Mouse (Mus musculus) NIH3T3 (cell line): ENCODE data around the gene Cdk17.
"Not testable (repeated sequence)": the region's sequence is repeated elsewhere in the genome, so short reads cannot be mapped to it uniquely, and the experiment has no call there.

Experiments
- DNase-seq: peaks from one replicate; pipeline ENCODE4 v3.0.0-alpha.2; 2012; ENCODE audit warnings: low read depth

Gene Cdk17

DNA sequence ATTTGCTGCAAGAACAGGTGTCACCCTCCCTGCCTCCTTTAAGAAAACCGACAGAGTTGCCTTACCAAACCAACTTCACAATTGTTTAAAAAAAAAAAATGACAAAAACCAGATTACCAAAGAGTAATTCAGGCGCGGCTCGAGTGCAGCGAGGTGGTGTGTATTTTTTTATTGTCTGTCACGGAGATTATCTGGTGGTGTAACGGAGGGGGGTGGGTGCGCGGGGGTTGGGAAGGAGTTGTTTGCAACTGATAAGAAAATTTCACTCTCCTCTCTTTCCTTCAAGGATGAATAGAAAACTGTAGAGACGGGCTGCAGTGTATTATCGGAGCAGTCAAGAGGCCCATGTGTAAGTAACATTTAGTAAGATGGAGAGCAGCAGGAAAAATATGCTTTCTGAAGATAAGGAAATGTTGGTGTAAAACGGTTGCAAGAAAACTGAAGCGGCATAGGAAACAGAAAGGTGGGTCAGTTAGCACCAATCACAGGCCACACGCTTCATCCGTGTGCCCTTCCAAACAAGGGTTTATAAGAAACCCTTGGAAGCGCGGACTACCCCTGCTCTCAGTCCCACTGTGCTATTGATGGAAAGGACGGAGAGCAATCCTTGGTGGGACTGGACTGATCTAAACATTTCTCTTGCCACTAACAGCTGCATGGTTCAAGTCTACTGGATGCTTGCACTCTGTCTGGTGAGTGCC, 17.2 kb upstream of the Cdk17 start:
- no peak for DNase-seq

DNA sequence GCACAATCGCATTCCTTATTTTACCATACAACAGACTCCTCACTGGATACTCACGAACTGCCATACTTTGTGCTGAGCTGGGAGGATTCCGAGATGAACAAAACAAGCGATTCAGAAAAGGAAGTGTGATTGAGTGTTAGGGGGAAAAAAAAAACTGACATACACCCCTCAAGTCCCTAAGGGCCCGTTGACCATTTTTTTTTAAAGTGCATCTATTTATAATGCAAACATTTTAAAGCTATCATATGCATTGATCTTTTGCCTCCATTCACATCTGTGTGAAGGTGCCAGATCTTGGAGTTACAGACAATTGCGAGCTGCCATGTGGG, 16.7 kb upstream of the Cdk17 start:
- no peak for DNase-seq

DNA sequence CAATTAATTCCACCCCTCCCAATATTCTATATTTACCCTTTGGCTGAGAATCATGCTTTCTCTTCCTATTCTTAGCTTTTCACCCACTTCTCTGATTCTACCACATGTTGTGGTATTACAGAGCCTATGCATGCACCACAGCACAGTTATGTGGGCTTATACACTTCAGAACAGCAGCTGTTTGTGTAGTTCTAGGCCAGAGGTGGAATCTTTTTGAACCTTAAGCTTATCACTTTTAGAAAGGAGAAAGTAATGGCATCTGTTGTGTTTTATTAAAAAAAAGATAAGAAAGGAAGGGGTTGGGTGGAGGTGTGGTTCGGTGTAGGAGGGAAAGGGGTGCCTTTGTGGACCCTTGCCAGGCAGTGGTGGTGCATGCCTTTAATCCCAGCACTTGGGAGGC, 16.1 kb upstream of the Cdk17 start:
- no peak for DNase-seq

DNA sequence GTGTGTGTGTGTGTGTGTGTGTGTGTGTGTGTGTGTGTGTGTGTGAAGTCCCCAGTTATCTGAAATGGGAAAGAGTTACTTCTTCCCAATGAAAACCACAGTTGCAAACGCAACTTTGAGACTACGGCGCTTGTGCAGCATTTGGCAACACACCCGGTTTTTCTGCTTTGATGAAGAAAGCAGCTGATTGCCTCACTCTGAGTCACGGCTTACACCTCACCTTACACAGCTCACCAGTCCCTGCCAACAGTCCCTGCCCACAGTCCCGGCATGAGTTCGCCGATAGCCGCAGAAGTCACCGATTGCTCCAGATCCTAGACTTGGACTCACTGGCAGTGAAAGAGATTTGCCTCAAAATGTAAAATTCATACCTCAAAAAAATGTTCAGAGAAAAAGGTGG, 15.6 kb upstream of the Cdk17 start:
- DNase-seq = peak; percentile 91

DNA sequence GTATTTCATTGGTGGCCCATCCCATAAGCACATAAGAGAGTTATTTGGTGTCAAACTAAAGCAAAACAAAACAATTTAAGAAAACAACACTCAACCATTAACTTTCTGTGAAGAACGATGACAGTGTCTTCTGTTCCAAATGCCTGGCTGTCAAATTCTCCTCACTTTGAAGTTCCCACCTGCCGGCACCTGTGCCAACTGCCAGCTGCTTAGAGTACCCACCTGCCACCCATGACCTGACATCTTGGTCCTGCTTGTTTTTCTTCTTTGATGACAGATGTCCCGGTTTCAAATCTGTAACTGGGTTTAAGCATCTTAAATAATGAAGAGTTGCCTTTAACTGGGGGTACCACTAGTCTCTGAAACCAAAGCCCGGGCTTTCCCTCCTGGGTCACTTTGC, 14.1 kb upstream of the Cdk17 start:
- DNase-seq = no peak

DNA sequence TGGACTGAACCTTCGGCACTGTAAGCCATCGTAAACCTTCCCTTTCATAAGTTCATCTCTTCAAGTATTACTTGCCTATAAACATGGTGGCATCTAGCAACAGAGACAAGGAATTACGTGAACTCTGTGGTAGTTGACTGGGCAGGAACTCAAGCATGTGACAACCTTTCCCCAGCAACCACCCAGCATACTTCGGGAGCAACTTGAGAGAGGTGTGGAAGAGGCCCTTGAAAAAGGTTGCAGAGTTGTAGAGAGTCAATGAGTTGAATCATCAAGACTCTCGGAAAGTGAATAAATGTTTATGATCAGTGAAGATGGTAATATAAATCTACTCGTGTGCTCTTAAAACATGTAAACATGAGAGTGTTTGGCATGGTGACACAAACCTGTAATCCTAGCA, 13.0 kb upstream of the Cdk17 start:
- DNase-seq = no peak

DNA sequence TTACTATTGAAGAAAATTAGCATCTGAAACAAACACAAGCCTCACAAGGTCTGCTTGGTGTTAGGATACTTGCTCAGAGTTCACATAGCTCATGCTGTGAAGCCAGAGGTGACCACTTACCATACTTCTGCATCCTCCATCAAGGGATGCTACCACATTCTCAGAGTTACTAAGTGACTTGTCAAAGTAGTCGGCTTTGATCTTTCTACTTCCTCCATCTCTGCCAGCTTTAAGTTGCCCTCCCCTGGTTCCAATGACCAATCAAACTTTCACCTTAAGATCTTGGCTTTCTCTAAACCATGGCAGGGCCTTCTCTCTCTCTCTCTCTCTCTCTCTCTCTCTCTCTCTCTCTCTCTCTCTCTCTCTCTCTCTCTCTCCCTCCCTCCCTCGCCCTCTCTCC, 11.1 kb upstream of the Cdk17 start:
- DNase-seq = no peak

DNA sequence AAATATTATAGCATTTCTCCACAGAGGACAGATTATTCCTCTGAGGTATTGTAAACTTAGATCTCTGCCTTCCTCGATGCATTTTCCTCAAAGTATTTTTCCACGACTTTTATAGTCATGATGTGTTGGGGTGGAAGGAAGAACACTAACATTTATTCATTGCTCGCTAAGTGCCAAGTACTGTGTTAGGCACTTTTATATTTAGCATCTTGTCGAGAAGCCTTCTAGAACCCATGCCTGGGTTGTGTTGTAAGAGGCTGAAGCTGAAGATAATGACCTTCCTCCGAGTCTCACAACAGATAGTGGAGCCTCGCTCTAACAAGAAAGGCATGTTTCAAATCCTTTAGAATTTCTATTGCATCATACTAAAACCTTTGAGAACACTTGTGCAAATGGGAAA, 8.9 kb upstream of the Cdk17 start:
- peak; percentile 47 for DNase-seq

DNA sequence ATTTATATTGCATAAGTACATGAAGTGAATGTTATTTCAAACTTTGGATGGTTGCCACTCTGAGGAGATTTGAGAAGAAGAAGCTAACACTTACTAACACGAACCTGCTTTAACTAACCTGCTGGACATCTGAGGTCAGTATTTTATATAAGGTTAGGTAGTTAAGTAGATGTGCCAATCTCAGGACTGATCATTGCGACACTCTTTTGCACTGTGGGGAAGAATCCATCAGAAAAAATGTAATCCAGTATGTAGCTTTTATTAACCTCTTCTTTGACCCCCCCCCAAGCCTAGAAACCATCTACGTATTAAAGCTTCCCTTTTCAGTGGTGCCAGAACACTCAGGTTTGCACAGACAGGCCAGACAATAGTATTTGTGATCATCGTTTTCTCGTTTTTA, 8.0 kb upstream of the Cdk17 start:
- DNase-seq = no peak

DNA sequence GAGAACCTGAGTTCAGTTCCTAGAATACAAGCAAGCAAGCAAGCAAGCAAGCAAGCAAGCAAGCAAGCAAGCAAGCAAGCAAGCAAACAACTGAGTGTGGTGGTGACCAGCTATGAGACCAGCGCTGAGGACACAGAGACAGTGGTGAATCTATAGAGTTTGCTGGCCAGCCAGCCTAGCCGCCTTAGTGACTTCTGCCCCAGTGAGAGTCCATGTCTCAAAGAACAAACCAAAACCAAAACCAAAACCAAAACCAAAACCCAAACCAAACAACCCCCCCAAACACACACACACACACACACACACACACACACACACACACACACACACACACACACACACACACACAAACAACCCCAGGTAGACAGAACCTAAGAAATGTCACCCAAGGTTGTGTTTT, 7.3 kb upstream of the Cdk17 start:
- not testable (repeated sequence) for DNase-seq

DNA sequence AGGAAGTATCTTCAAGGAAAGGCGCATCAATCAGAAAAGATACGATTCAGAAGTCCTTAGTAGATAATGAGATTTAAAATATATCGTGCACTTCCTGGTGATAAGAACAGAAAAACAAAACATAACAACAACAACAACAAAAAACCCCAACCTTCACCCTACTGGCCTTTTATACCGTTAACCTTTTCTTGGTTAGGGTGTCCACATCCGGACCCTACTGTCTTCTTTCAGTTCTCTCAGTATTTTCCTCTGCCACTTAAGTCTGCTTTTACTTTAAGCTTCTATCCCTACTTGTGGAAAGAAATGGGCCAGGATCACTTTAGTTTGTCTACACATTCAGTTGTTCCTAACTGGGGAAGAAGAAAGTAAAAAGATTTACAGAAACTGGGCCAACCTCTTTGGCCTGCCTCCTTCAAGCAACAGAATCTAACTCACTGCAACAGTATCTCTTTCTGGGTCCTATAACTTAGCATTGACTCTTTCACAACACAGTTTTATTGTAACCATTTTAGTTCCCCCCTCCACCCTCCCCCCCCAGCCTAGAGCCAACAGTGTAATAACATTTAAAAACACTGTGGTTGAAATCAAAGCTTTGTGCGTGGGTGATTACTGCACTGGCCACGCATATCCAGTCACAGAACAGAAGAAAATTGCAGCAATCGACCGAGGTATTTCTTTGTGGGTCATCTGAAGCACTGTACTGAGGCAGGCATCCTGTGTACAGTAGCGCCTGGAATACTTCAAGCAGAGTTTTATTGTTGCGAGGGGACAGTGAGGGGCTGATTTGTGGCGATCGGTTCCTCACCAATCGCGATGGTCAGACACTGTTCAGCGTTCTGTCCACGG, 801 bp upstream of the Cdk17 start:
- no peak for DNase-seq

DNA sequence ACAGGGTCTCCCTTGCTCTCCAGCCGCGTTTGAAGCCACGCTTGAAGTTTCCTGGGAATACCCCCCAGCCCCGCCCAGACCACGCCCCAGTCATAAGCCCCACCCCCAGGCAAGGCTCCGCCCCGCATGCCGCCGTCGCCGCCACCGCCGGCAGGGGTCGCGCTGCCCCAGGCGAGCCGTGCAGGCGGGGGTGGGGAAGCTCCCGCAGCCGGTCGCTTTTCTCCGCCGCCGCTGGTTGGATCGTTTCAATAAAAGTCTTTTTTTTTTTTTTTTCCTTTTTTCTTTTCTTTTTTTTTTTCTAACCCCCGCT, 223 bp upstream of the Cdk17 start:
- peak; percentile 96 for DNase-seq

DNA sequence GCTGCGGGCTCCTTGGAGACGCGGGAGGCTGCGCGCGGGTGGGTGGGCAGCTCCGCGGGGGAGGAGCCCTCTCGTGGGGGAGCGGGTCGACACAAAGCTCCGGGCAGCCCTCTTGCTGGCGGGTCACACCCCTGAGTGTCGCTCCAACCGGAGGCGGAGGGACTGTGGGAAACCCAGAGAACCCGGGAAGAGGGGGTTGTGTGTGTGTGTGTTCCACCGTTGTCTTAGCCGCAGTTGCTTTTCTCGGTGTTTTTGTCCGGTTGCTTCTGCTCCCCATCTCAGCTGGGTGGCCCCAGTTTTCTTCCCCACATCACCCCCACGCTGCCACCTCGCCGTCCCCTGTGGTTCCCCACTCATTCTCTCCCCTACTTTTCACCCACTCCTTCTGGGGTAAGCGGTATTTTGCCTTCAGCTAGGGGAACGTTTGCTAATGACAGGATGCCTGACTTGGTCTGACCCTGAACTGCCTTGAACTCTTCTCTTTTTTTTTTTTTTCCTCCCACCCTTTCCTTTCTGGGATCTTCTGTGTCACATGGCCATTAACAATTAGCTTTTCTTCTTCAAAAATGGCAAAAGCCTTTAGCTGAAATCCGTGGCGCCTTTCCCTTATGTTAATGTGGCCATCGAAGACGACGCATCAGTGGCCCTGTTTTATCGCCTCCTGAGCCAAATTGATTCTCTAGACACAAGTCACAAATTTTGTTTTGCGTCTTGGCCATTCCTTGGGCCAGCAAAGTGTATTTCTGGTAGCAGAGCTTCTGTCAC, 1.0 kb downstream of the Cdk17 start:
- peak; percentile 60 for DNase-seq

DNA sequence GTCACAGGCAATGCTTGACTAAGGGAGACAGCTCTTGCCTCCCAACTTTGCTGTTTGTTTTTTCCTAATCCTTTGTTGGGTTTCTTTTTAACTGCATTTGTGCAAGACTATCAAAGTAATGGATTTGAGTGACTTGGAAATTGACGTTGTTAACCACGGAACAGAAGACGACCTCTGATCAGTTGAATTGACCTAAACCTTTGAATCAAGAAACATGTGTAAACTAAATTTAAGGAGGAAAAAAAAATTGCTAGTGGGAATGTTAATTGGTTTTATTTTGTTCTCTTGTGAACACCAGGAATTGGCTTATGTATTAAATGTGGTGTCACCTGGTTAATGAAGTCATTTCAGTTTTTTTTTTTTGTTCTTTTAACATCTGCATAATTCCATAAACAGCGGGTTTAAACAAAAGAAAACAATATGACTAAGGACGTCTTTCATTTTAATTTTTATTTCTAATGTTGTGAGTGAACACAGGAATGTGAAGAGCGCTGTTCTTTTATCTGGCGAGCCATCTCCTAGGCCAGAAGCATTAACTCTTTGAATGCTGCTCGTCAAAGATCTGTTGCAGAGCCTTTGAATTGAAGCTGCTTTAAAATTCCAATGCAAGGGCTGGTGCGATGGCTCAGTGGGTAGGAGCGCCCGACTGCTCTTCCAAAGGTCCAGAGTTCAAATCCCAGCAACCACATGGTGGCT, 1.7 kb downstream of the Cdk17 start:
- no peak for DNase-seq

DNA sequence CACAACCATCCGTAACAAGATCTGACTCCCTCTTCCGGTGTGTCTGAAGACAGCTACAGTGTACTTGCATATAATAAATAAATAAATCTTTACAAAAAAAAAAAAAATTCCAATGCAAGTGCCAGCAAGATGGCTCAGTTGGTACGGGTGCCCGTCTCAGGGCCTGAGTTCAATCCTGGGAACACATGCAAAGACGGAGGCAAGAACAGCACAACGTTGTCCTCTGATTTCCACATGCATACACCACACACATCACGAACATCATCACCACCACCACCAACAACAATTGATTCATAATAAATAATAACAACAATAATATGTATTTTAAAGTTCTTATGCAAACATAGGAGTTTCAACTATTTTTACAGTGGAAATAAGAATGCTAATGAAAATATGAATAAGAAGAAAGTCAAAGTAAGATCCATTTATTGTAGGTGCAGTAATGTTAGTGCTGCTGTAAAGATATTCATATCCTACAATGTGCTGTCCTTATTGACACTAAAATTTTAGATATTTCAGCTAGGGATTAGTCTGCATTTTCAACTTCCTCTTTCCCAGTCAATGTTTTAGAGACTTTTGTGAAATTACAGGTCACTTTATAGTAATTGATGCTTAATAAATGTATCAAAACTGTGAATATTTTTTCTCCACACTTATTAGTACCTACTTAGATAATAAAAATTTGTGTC, 2.4 kb downstream of the Cdk17 start:
- no peak for DNase-seq

DNA sequence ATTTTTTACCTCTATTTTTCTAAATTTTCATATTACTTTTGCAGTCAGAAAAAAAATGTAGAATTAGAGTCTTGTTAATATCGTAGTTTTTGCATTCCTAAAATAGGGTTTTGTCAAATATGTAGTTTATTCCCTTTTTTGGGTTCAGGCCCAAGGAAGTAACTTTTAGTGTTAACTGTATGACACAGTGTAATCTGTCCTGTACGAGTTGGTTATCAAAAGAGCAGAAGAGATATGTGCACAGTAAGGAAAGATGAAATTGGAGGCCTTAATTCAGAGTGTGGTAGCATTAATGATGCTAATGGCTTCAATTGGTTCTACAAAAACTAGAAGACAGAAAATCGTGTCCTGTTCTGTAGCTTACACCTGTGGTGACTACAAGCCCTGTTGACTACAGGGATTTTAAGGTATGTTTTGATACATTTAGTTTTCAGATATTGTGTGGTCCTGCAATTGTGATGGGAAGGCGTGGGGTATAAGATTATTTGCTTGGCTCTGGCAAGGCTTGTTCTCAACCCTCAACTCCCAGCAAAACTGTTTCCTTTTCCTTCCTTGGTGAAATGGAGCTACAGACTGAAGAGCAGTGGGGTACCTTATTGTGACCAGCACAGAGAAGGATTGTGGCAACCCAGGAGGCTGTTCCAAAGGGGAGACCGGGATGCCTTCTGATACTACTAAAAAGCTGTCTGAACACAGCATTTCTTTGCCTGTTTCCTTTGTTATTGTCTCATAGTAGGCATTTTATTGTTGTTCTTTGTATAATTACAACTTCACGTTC, 3.2 kb downstream of the Cdk17 start:
- DNase-seq = no peak

DNA sequence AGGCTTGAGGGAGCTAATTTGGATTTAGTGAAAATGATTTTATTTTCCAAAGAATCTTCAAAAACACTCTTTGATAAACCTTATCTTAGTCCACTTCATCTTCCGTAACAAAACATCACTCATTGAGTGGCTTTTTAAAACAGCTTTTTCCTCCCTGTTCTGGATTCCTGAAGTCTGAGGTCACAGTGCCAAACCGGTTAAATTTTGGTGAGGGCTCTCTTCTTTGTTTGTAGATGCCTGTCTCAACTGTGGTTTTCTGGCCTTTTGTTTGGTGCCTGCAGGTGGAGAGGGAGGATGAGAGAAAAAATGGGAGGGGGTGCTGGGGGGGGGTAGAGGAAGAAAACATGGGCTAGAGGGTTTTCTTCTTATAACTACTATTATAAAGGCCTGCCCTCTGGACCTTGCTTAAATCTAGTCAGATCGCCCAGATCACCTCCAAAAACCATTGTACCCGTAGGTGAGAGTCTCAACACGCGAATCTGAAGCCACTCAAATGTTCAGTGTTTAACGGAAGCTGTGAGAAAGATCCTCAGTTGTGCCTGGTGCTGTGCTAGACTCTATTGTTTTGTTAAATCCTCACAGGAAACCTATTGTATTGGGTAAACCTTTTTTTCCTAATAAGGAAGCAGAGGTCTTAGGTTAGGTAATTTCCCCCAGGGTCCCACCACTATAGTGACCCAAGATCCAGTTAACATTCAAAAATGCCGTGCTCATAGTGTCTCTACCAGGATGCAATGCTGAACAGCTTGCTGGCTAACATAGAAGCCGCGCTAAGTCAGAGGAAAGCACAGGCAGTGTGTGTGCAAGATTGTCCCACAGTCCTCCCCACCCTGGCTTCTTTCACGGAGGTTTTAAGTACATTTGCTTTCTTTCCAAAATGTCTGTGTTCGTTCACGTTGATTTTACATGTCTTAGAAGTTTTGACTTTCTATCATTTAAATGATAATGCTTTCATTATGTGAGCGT, 5.0 kb downstream of the Cdk17 start:
- DNase-seq = no peak

DNA sequence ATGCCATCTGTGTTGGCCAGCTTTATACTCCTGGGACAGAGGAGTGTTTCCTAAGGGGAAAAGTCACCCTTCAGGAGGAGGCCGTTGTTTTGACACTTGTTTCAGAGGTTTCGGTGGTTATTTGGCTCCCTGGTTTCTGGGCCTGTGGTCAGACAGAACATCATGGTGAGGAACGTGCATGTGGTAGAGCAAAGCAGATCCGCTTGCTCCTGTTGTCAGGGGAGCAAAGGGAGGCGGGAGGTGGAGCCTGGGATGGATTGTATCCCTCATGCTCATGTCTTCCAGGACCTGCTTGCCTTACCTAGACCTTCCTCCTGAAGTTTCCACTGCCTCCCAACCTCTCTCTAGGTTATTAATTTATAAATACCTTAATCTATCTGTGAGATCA, 5.7 kb downstream of the Cdk17 start:
- DNase-seq = no peak

DNA sequence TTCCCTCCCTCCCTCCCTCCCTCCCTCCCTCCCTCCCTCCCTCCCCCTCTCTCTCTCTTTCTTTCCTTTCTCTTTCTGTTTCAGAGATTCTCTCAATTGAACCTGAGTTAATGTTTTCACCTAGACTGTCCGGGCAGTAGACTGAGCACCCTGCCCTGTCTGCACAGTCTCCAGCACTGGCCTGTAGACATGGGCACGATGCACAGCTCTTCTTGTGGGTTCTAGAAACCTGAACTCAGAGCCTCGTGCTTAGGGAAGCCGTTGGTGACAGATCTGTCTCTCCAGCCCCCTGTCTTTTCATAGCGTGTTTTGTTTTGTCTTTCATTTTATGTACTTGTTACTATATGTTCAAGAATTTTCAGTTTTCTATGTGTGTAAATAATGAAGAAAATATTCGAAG, 6.6 kb downstream of the Cdk17 start:
- no peak for DNase-seq

DNA sequence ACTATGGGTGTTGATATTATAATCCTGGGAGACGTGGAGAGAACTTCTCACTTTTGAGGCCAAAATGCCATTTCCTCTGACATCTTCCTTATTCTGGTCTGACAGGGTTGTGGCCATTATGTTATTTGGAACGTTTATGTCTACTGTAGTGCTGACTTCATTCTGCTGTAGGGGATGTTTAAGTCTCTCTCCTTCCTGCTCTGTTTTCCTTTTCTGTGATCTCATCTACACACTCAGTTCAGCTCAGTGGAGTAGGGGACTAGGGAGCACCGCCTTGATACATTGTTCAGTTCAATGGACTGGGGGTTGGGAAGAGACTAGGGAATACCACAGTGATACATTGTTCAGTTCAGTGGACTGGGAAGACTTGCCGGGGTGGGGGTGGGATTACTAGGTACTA, 7.4 kb downstream of the Cdk17 start:
- DNase-seq = no peak
